Mouse (Mus musculus): ENCODE measurements around the gene Arsg.

- TF ChIP-seq MYOG (IDR thresholded peaks at IDR 0.05; ENCODE audit: control insufficient read depth, extremely low read depth, insufficient read length) (no peak), CTCF (IDR thresholded peaks at IDR 0.05; ENCODE audit: control insufficient read depth, insufficient read depth, insufficient read length) (no peak)
These were observed 16.6 kb downstream of the Arsg start for GRCm38 (mm10) chr11:109489763-109490162.
